Mouse (Mus musculus): ENCODE results near the gene Vcl. TPM values are rescaled to one million over a fixed set of nuclear protein-coding genes. Genes with fewer than 3 reads are reported as not detected.

The Vcl gene
- polyA plus RNA-seq, 1 experiment = 28.1 TPM

- WGBS = 84% methylated on average over 3 of the region's 3 CpGs
- no peak for DNase-seq (ENCODE audit: low read depth, low spot score)
Measured at GRCm38 (mm10) chr14:20994475-20994874, 65.3 kb downstream of the Vcl start.

GRCm38 (mm10) chr14:20995497-20995896, 66.3 kb downstream of the Vcl start:
- no peak for DNase-seq (ENCODE audit: low read depth, low spot score)
- over 99% methylated on average over 2 of the region's 2 CpGs for WGBS

GRCm38 (mm10) chr14:20996361-20996760, 67.2 kb downstream of the Vcl start:
- DNase-seq (ENCODE audit: low read depth, low spot score) = no peak
- WGBS = 78% methylated on average over 5 of the region's 5 CpGs

- no peak for DNase-seq (ENCODE audit: low read depth, low spot score)
- WGBS = 65% methylated on average over 3 of the region's 3 CpGs
Measured at GRCm38 (mm10) chr14:20997548-20997947, 68.3 kb downstream of the Vcl start.

- 49% methylated on average over 4 of the region's 4 CpGs for WGBS
- no peak for DNase-seq (ENCODE audit: low read depth, low spot score)
Measured at GRCm38 (mm10) chr14:20999617-21000016, 70.4 kb downstream of the Vcl start.

GRCm38 (mm10) chr14:21013800-21014334, 84.7 kb downstream of the Vcl start:
- 84% methylated on average over 5 of the region's 5 CpGs for WGBS
- no peak for DNase-seq (ENCODE audit: low read depth, low spot score)

- no peak for DNase-seq (ENCODE audit: low read depth, low spot score)
- WGBS = 88% methylated on average over 5 of the region's 5 CpGs
Measured at GRCm38 (mm10) chr14:21017871-21018270, 88.7 kb downstream of the Vcl start.

GRCm38 (mm10) chr14:21018977-21019376, 89.8 kb downstream of the Vcl start:
- WGBS = 68% methylated on average over 3 of the region's 3 CpGs
- DNase-seq (ENCODE audit: low read depth, low spot score) = no peak

- 90% methylated on average over 8 of the region's 8 CpGs for WGBS
- no peak for DNase-seq (ENCODE audit: low read depth, low spot score)
Measured at GRCm38 (mm10) chr14:21020435-21020834, 91.2 kb downstream of the Vcl start.

GRCm38 (mm10) chr14:21027542-21027941, 98.3 kb downstream of the Vcl start:
- no peak for DNase-seq (ENCODE audit: low read depth, low spot score)

GRCm38 (mm10) chr14:21029025-21029659, 99.9 kb downstream of the Vcl start:
- DNase-seq (ENCODE audit: low read depth, low spot score) = no peak
- 86% methylated on average over 11 of the region's 11 CpGs for WGBS

GRCm38 (mm10) chr14:21031783-21032511, 102.7 kb downstream of the Vcl start:
- DNase-seq (ENCODE audit: low read depth, low spot score) = peak; percentile 35
- 66% methylated on average over 6 of the region's 6 CpGs for WGBS

GRCm38 (mm10) chr14:21034271-21034670, 105.1 kb downstream of the Vcl start:
- 81% methylated on average over 4 of the region's 4 CpGs for WGBS
- DNase-seq (ENCODE audit: low read depth, low spot score) = no peak

- 96% methylated on average over 3 of the region's 3 CpGs for WGBS
- DNase-seq (ENCODE audit: low read depth, low spot score) = no peak
Measured at GRCm38 (mm10) chr14:21034791-21035190, 105.6 kb downstream of the Vcl start.

- WGBS = 73% methylated on average over 12 of the region's 12 CpGs
- no peak for DNase-seq (ENCODE audit: low read depth, low spot score)
Measured at GRCm38 (mm10) chr14:21039077-21039476, 109.9 kb downstream of the Vcl start.

- no peak for DNase-seq (ENCODE audit: low read depth, low spot score)
- WGBS = 68% methylated on average over 4 of the region's 4 CpGs
Measured at GRCm38 (mm10) chr14:21039623-21040022, 110.4 kb downstream of the Vcl start.

- no peak for DNase-seq (ENCODE audit: low read depth, low spot score)
- WGBS = 53% methylated on average over 2 of the region's 2 CpGs
Measured at GRCm38 (mm10) chr14:21047840-21048239, 118.6 kb downstream of the Vcl start.

- no peak for DNase-seq (ENCODE audit: low read depth, low spot score)
Measured at GRCm38 (mm10) chr14:21048879-21049278, 119.7 kb downstream of the Vcl start.

GRCm38 (mm10) chr14:21050734-21051133, 121.5 kb downstream of the Vcl start:
- DNase-seq (ENCODE audit: low read depth, low spot score) = no peak
- 65% methylated on average over 3 of the region's 3 CpGs for WGBS

- 2% methylated on average over 28 of the region's 28 CpGs for WGBS
- DNase-seq (ENCODE audit: low read depth, low spot score) = no peak
Measured at GRCm38 (mm10) chr14:21051380-21052111, 122.3 kb downstream of the Vcl start.

All from large intestine, adult 2 months (tissue).